In genomic region chr8:120800308-120800865, GRCm38 (mm10) we compare ENCODE assay signal across 8 mouse cellular contexts.
DNase-seq lines count a peak whose midpoint lies in the region; ATAC-seq and TF ChIP-seq lines count a peak whose summit lies in the region.

No protein-coding gene starts in this region.

- 7% methylated on average over 17 of the region's 17 CpGs for WGBS in heart, embryonic 10.5 days
- WGBS in bone marrow, adult 2 months, result 11% methylated on average over 17 of the region's 17 CpGs
- 3% methylated on average over 17 of the region's 17 CpGs for WGBS in forebrain, embryonic 14.5 days
- 10% methylated on average over 17 of the region's 17 CpGs for WGBS in intestine, embryonic 15.5 days
- WGBS in limb, embryonic 13.5 days, result 8% methylated on average over 17 of the region's 17 CpGs
- WGBS in midbrain, postnatal 0 days, result 7% methylated on average over 17 of the region's 17 CpGs

- H3K4me1 ChIP-seq in heart, embryonic 10.5 days, result peaks cover 9% of the 10 kb centered on the region
- peaks cover 5% of the 10 kb centered on the region for H3K4me1 ChIP-seq in bone marrow, adult 2 months (ENCODE audit: control insufficient read depth, insufficient read depth, low read length)
- no peaks in the 10 kb centered on the region for H3K4me1 ChIP-seq in forebrain, embryonic 14.5 days (ENCODE audit: control insufficient read depth, insufficient read depth, low read length)
- H3K4me1 ChIP-seq in intestine, embryonic 15.5 days (replicated peaks), result peaks cover 12% of the 10 kb centered on the region
- H3K4me1 ChIP-seq in limb, embryonic 13.5 days, result peaks cover 3% of the 10 kb centered on the region
- no peaks in the 10 kb centered on the region for H3K4me1 ChIP-seq in midbrain, postnatal 0 days (ENCODE audit: insufficient read depth, low read length)

- TF ChIP-seq CTCF in bone marrow, adult 2 months (IDR thresholded peaks at IDR 0.05; ENCODE audit: control insufficient read depth, insufficient read depth, low read length), result peak; percentile 80
- TF ChIP-seq CTCF in midbrain, postnatal 0 days (IDR thresholded peaks at IDR 0.05), result peak; percentile 94

- 0 out of 2 replicates have a peak, but pooled peaks have one; percentile 57 for ATAC-seq in forebrain, embryonic 14.5 days
- no peak for ATAC-seq in intestine, embryonic 15.5 days
- ATAC-seq in limb, embryonic 13.5 days (ENCODE audit: low FRiP score, low read depth), result peak; percentile 27; the same call in 1 of the 2 replicates
- 0 out of 2 replicates have a peak, but pooled peaks have one; percentile 48 for ATAC-seq in midbrain, postnatal 0 days (ENCODE audit: low FRiP score)

- peaks cover 74% of the 10 kb centered on the region for H3K27me3 ChIP-seq in heart, embryonic 10.5 days (ENCODE audit: insufficient read depth, poor library complexity, severe bottlenecking)
- 0 out of 2 replicates have a peak, but pooled peaks cover 4% of the 10 kb centered on the region for H3K27me3 ChIP-seq in forebrain, embryonic 14.5 days (replicated peaks; ENCODE audit: control insufficient read depth, insufficient read depth, low read length)
- 0 out of 2 replicates have a peak, but pooled peaks cover 2% of the 10 kb centered on the region for H3K27me3 ChIP-seq in intestine, embryonic 15.5 days (replicated peaks)
- H3K27me3 ChIP-seq in limb, embryonic 13.5 days, result peaks cover 62% of the 10 kb centered on the region
- peaks cover 7% of the 10 kb centered on the region; the same call in 1 of the 2 replicates for H3K27me3 ChIP-seq in midbrain, postnatal 0 days (ENCODE audit: insufficient read depth, low read length)

- no peaks in the 10 kb centered on the region for H3K36me3 ChIP-seq in heart, embryonic 10.5 days
- no peaks in the 10 kb centered on the region for H3K36me3 ChIP-seq in forebrain, embryonic 14.5 days (ENCODE audit: control insufficient read depth, insufficient read depth, low read length)
- no peaks in the 10 kb centered on the region for H3K36me3 ChIP-seq in intestine, embryonic 15.5 days
- H3K36me3 ChIP-seq in limb, embryonic 13.5 days, result no peaks in the 10 kb centered on the region
- no peaks in the 10 kb centered on the region for H3K36me3 ChIP-seq in midbrain, postnatal 0 days (ENCODE audit: insufficient read depth, low read length)

- no peaks in the 10 kb centered on the region for H3K9me3 ChIP-seq in heart, embryonic 10.5 days
- no peaks in the 10 kb centered on the region for H3K9me3 ChIP-seq in forebrain, embryonic 14.5 days (replicated peaks; ENCODE audit: control insufficient read depth, low read length)
- no peaks in the 10 kb centered on the region for H3K9me3 ChIP-seq in intestine, embryonic 15.5 days
- no peaks in the 10 kb centered on the region for H3K9me3 ChIP-seq in limb, embryonic 13.5 days
- no peaks in the 10 kb centered on the region for H3K9me3 ChIP-seq in midbrain, postnatal 0 days (ENCODE audit: low read length)

- no peak overlapping the region for H3K9ac ChIP-seq in forebrain, embryonic 14.5 days (ENCODE audit: low read length)
- H3K9ac ChIP-seq in intestine, embryonic 15.5 days, result no peak overlapping the region
- peak overlapping the region; percentile 39; the same call in 1 of the 2 replicates for H3K9ac ChIP-seq in limb, embryonic 13.5 days
- H3K9ac ChIP-seq in midbrain, postnatal 0 days (replicated peaks; ENCODE audit: low read length, poor library complexity, severe bottlenecking), result no peak overlapping the region

- H3K4me3 ChIP-seq in heart, embryonic 10.5 days, result no peak overlapping the region
- H3K4me3 ChIP-seq in bone marrow, adult 2 months (replicated peaks; ENCODE audit: control insufficient read depth, low read depth, low read length), result no peak overlapping the region
- H3K4me3 ChIP-seq in forebrain, embryonic 14.5 days (ENCODE audit: low read depth, low read length), result no peak overlapping the region
- H3K4me3 ChIP-seq in intestine, embryonic 15.5 days (replicated peaks), result no peak overlapping the region
- no peak overlapping the region for H3K4me3 ChIP-seq in limb, embryonic 13.5 days
- H3K4me3 ChIP-seq in midbrain, postnatal 0 days (ENCODE audit: low read depth, low read length), result no peak overlapping the region

- no peak overlapping the region for H3K27ac ChIP-seq in heart, embryonic 10.5 days
- H3K27ac ChIP-seq in bone marrow, adult 2 months (ENCODE audit: control insufficient read depth, insufficient read depth, low read depth, low read length, poor library complexity), result no peak overlapping the region
- no peak overlapping the region for H3K27ac ChIP-seq in forebrain, embryonic 14.5 days (ENCODE audit: low read depth, low read length)
- H3K27ac ChIP-seq in intestine, embryonic 15.5 days, result no peak overlapping the region; the same call in 1 of the 2 replicates
- no peak overlapping the region for H3K27ac ChIP-seq in limb, embryonic 13.5 days
- H3K27ac ChIP-seq in midbrain, postnatal 0 days (ENCODE audit: low read depth, low read length), result no peak overlapping the region

- DNase-seq in heart, adult 8-10 months (ENCODE audit: low spot score), result peak; percentile 25
- DNase-seq in heart, embryonic 10.5 days (ENCODE audit: low spot score), result no peak
- peak; percentile 63 for DNase-seq in forebrain, embryonic 14.5 days (ENCODE audit: low spot score)
- peak; percentile 34 for DNase-seq in midbrain, postnatal 0 days (ENCODE audit: low spot score)
- peak; percentile 22 to 39 for DNase-seq in thymus, adult 18-20 months

- no peak for TF ChIP-seq POLR2A in bone marrow, adult 2 months (IDR thresholded peaks at IDR 0.05; ENCODE audit: borderline replicate concordance, control insufficient read depth, low read depth, low read length)

- peak overlapping the region; percentile 28; the same call in 1 of the 2 replicates for H3K4me2 ChIP-seq in forebrain, embryonic 14.5 days (ENCODE audit: low read length)
- H3K4me2 ChIP-seq in intestine, embryonic 15.5 days (replicated peaks), result peak overlapping the region; percentile 47
- peak overlapping the region; percentile 50 for H3K4me2 ChIP-seq in limb, embryonic 13.5 days (replicated peaks)
- peak overlapping the region; percentile 26 for H3K4me2 ChIP-seq in midbrain, postnatal 0 days (ENCODE audit: low read depth, low read length, poor library complexity, severe bottlenecking)
